Mouse (Mus musculus): ENCODE measurements around the gene Cd81.

Gene Cd81

DNA sequence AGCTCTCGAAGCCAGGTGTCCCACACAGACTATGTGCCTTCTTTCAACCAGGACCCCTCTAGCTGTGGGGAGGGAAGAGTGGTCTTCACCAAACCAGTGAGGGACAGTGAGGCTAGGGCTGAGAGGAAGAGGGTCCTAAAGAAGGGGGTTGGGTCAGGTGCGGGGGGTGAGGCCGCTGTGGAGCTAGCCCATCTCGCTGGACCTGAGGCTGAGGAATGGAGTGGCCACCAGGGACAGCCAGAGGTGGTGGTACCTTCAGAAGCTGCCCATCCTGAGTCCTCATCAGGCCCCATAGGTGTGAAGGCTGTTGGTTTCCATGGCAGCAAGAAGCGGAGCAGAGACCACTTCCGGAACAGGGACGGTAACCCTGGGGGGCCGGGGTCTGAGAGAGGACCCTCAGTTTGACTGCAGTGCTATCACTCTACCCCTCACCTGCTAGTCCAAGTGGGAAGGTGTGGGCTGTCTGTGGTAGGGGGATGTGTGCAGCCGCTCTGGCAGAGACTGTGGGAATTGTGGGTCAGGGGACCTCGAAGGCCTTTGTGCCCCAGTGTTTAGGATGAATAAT, 18.0 kb downstream of the Cd81 start:
- DNase-seq = no peak

DNA sequence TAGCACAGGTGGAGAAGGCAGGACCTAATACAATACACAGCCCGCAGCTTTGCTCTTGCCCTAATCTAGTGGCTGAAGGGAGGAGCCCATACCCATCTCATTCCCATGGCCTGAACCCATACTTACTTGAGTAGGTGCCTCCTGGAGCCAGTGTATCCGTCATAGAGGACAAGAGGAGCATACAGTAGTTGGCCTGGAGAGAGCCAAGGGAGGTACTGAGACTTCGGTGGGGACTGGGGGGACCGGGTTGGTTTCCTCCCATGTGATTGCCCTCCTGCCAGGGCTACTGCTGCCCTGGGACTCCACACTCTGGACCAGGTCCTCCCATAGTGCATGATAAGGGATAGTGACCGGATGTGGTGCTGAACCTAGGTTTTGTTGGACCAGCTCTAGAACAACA, 20.1 kb downstream of the Cd81 start:
- DNase-seq = no peak

DNA sequence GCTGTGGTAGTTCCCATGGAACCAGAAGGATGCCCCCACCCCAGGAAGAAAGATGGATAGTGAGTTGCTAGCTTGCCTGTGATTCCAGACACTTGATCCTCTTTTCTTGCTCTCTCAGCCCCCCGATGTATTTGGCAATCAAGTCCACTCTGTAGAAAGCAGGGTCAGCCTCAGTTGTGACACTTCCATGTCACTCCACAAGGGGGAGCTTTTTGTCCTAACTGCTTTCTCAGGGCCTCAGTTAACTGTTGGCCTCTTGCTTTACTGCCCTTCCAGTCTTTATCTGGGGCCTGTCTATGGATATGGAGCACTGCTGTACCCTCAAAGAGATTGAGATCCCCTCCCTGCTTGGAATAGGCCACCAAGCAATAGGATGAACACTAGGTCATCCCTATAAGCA, 20.5 kb downstream of the Cd81 start:
- peak; percentile 64 to 79 for DNase-seq

DNA sequence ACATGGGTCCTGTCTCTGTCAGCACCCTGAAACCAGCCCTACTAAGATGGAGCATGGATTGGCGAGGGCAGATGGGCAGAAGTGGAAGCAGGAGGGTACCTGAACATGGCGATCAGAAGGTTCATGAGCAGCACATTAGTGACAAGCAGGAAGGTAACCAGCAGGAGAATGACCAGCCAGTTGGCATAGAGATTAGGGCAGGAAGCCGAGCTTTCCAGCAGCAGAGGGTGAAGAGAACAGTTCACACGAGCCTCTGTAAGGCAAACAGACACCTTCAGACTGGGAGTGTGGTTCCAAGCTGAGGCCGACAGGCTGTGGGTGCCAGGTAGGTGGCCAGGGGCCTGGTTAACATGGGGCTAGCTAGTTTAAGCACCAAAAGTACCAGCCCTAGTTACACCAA, 22.9 kb downstream of the Cd81 start:
- peak in 1 of 2 experiments; percentile 53 for DNase-seq

DNA sequence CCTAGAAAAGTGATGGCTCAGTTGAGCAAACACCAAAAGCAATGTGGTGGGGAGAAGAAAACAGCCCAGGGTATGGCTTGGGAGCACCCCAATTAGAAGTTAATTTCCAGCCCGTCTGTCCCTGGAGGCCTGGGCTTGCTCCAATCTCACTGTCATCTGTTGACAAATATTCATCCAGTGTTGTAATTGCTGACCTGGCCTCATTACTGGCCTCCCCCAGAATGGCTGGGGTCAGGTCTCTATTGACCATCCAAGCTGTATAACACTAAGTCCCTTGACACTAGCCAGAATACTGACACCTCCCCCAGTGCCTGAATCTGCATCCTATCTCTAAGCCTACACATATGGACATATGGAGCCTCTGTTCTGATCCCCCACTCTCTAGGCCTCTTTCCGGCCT, 24.8 kb downstream of the Cd81 start:
- DNase-seq = no peak

DNA sequence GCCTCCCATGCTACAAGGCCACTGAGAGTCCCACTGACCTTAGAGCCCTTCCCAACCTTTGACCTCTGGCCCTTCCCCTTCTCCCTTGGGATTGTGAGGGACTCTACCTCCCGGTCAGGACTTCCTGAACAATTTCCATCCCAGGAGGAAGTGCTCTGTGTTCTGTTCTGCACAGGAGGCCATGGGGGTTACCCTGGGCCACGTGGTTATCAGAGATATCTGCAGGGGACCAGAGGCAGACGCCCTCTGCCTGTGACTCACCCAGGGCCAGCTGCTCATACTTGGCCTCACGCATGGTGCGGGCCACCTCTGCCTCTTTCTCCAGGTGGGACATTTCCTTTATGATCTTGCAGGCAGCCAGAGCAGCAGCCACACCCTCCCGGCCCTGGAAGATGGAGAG, 29.5 kb downstream of the Cd81 start:
- DNase-seq = peak in 1 of 2 experiments; percentile 1

DNA sequence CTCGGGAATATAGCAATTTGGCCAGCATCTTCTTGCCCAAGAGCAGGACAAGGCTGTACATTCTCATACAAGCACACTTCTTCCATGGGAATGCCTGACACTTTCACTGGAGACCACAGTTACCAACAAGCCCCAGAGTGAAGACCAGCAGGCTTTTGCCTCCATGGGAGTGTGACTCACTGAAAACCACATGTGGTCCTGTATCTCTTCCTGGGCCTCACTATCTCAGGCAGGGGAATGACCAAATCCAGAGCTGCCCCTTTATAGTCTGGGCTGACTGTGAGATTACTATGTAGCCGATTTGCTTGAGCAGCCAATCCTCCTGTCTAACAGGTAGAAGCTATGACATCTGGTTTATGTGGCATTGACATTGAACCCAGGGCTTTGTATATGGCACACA, 31.2 kb downstream of the Cd81 start:
- DNase-seq = no peak

DNA sequence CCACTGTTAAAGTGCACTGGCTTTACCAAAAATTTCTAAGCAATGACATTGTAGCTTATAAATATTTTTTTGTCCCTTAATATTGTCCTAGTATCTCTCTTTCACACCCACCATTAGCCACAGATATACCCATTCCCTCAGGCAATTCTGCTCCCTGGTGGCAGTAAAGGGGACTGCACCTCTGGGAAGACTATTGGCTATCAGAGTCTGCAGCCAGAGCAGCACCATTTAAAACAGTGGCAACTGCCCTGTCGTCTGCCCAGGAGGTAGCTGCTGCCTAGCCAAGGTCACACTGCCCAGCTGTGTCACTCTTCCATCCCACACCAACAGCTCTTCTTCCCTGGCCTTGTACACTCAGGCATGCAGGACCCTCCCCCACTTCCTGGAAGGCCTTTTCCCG, 33.8 kb downstream of the Cd81 start:
- peak; percentile 81 to 89 for DNase-seq

DNA sequence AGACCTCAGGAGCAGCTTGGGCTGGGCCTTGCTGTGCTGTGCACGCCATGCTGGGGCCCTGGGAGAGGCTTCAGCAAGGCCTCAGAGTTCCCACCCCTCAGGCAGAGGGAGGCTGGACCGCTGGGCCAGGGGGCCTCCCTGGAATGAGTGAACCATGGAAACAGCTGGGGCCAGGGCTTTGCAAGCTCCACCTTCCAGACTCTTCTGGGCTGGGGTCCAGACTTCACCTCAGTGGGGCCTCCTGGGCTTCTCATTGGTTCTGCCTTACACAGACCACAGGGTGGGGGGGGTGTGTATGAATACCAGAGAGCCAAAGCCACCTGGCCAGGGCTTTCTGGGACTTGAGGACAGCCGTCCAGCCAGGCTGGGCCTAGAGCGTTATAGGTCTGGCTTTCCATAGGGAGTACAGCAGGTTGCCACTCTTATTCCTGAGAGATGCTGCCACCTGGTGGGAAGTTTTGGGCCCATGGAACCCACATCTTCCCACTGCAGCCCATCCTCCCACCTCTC, 34.6 kb downstream of the Cd81 start:
- peak in 1 of 2 experiments; percentile 62 for DNase-seq

DNA sequence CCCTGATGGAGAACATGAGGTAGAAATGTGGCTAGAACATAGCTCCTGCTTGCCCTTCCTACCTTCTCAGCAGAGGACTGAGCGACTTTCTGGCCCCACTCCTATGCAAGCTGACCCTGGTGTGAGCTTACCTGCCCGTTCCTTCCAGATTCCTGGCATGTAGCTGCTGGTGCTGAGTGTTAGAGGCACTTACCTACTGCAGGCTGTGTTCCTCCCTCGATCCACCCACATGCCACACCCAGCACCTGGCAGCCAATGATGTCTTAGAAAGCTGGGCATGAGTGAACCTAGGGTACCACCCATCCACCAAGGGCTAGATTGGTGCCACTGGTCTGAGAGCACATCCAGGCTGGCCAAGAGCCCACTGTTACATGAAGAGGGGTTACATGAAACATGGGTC, 41.3 kb downstream of the Cd81 start:
- DNase-seq = no peak

DNA sequence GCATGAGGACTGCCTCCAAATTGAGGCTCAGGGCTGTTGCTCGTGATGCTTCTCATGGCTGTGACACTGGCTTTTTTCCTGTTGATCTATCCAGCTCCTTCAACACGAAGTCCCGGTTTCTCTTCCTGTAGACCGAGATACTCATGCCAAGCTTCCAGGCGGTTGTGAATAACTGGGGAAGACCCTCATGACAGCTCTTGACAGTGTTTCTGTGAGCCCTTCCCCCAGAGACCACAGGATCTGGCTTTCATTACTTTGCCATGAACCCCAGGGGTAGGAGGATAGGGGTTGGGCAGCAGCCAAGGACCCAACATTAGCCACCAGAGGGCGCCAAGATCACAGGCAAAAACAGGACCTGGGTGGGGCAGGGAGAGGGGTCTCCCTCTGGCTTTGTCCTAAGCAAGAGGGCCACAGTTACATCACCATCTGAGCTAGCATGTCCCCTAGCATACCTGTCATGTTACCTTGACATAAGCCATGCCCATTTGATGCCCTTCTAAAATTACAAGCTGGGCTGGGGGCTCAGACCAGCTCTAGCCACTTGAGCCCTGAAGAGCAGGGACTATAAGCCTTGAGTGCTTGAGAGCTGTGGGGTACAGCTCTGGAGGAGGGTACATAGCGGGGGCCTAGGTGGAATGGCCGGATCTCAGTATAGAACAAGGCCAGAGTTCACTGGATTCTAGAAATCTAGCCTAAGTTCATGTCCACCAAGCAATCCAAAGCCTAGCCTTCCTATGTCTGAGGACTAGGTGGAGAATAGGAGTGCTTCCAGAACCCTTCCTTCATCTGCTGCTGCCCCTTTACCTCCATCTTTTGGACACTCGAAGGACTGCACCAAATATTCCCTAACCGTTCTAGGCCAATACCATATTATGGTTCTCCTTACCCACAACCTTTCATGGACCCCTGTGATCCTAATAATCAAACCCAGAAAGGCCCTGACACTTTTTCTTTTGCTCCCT, 42.3 kb downstream of the Cd81 start, which contains the start of gene Trpm5:
Gene Trpm5 (minus strand): TSS at position 51 of the 962 bp plus-strand sequence.
- DNase-seq = peak; percentile 77 to 85

DNA sequence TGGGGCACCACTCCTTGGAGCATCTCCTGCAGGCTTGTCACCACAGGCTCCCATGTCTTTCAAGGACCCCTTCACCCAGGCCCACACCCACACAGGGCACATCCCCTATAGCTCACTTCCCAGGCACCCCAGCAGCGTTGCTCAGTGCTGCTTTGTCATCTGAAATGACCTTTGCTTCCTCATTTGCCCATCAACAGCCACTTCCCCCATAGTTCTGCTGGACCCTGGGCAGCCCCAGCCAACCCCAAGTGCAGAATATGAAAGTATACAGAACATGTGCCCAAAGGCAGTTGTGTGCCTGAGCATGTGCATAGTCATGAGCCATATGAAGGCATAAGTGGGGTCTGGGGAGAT, 43.0 kb downstream of the Cd81 start:
- no peak for DNase-seq

DNA sequence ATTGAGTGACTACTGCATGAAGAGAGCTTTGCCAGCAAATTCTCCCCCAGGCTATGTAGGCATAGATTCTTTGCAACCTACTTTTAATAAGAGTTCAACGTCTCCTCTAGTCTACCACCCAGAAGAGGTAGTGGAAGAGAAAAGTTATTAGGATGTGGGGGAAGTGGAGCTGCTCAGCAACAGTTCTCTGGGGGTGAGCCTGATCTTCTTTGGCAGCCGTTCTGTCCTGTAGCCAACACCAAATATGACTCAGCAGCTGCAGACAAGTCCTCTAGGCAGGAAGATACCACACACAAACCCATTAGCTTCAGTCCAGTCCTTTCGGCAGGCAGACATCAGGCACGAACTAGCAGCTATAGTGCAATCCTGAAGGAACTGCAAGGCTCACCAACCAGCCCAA, 48.2 kb downstream of the Cd81 start:
- no peak for DNase-seq

DNA sequence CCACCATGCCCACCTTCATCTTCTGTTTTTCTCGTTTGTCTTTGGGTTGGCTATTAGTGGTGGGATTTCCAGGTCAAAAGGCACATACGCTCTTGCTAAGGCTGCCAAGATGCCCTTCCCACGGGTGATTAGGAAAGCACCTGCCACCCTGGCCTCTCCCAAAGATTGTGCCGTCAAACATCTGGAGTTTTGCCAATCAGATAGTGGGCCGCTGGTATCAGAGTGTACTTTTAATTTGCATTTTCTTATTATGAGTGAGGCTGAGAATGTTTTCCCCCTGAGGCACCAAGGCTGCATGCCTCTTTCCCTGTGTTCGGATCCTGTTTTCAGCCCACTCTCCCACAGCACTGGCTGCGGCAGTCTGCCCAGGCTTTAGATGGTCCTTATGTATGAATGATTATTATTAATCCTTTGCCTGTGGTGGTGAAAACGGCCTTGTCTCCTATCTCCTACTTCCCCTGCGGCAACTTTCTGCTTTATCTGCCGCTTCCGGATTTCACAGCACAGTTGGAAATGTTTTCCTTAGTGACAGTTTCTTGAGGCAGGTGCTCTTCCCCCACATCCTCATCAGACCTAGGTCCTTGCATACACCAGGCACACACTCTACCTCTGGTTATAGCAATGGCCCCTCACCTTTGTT, 52.8 kb downstream of the Cd81 start:
- no peak for DNase-seq

DNA sequence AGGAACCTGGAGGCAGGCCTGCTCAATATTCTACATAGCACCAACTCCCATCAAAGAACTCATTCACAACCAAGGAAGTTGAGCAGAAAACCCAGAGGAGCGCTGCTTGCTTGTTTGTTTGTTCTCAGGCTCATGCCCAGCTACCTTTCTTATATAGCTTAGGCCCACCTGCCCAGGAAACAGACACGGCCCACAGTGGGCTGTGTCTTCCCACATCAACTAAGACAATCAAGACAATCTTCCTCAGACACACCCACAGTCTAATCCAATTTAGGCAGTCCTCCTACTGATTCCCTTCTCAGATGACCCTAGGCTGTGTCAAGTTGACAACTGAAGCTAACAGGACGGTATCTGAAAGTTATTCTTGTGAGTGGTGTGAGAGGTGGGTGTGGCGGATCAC, 53.5 kb downstream of the Cd81 start, which contains the start of gene Kcnq1:
Gene Kcnq1 (plus strand): TSS at position 301 of the 400 bp plus-strand sequence.
- DNase-seq = no peak

DNA sequence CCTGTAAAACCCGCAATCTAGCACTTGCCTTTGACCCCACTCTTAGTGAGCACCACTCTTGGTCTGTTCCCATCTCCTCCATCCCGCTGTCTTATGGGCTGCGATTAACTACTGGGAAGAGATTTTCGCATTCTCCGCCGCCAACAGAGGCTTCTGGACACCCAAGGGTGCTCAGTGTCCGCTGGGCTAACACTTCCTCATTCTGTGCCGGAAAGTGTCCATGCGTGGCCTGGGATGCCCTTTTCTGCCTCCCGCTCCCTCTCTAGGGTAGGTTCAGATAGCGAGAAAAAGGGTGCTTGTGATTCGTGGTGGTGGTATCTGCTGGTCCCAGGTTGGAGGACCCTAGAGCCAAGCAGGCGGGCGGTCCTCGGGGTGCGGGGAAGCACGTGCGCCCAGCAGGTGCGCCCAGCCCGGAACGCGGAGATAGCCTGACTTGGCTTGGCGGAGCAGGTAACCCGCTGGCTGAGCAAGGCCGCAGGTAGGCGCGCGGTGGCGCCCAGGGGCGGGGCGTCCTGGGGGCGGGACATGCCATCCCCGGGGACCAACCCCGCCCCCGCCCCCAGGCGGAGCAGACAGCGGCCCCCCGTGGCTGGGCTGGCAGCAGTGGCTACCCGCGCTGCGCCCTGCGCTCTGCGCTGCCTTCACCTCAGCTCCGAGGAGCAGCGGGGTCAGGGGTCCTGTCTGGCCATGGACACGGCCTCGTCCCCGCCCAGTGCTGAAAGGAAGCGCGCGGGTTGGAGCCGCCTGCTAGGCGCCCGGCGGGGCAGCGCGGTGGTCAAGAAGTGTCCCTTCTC, 54.3 kb downstream of the Cd81 start:
- DNase-seq = no peak

DNA sequence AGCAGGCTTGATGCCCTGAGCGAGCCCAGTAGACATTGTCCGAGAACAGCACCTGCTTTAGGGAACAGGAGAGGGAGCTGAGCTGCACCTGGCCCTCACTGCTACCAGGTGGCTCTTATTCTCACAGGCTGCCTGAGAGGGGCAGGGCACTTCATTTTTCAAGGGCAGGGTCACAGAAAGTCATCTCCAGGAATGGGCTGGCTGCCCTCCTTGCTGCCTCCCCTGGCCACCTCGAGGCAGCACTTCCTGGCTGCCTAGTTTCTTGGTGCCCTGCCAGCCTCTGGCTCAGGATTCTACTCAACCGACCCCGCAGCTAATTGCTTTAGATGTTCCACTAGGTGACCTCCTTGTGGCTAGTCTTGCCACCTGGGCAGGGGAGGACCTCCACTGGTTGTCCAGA, 55.7 kb downstream of the Cd81 start:
- peak; percentile 62 to 76 for DNase-seq

DNA sequence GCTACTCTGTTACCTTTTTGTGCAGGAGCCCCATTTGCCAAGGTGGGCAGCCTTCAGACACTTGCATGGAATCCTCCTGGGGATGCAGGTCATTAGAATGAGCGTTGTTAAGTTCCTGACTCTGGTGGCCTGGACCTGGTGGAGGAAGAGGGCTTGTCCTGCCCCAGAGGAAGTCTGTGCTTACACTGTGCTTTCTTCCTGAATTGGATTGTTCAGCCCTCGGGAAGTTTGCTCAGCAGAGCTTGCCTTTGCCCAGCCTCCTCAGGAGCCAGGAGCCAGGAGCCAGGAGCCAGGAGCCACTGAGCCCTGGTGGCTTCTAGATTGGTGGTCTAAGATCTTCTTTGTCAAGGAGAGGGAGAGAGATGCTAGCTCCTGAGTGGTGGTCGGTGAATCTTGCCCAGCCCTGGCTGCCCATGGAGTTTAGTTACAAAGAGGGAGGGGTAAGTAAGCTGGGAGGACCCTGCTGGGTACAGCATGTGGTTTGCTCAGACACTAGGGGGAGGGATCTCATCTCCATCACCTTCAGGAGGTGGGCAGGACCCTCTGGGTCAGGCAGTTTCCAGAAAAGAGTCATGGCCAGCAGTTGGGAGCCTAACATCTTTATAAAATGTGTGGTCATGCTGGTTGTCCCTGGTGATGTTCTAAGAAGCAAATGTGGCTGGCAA, 56.6 kb downstream of the Cd81 start:
- no peak for DNase-seq

DNA sequence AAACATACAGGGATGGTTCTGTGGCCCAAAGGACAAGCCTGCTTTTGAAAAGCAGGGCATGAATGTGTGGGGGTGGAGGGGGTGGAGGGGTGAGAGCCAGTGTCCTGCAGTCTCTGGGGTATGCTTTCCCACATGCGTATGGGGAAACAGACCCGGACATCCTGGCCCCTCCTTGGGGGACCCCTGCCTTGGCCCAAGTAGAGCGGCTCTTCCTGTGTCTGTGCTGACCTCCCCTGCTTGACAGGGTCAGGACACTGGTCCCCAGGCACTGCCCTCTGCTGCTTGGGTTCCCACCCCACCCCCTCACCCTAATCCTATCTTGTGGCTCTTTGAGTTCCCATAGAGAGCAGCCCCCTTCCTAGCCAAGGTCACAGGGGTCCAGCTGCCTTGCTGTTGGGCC, 57.2 kb downstream of the Cd81 start:
- DNase-seq = no peak

DNA sequence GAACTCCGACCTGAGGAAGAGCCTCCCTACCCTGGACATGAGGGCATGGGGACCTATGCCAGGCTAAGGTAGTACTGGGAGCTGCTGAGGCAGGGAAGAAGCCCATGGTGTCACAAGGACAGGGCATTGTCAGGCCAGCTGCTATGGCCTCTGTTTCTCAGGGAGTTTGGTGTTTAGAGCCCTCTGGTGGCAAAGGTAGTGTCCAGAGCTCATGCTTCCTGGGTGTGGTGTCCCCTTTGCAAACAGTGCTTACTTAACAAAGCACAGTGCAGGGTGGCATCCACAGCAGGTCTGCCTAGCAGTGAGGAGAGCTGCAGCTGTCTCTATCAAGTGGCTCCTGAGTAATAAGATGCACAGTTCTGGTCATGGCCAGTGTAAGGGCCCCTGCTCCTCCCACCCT, 58.3 kb downstream of the Cd81 start:
- no peak for DNase-seq

DNA sequence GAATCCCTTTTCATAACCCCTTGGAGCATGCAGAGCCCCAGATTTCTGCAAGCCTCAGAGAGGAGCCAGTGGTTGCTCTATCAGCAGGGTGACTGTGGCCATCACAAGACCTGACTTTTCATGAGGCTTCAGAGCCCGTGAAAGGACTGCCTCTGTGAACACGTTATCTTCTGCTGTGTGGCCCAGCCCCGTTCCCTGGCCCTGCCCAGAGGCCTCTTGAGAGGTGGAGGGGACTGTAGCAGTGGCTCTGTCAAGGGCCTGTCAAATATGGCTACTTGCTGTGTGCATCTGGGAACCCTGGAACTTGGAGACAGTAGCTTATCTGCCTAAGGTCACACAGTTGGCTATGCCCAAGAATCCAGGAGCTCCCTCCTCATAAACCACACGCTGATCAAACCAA, 59.2 kb downstream of the Cd81 start:
- no peak for DNase-seq

DNA sequence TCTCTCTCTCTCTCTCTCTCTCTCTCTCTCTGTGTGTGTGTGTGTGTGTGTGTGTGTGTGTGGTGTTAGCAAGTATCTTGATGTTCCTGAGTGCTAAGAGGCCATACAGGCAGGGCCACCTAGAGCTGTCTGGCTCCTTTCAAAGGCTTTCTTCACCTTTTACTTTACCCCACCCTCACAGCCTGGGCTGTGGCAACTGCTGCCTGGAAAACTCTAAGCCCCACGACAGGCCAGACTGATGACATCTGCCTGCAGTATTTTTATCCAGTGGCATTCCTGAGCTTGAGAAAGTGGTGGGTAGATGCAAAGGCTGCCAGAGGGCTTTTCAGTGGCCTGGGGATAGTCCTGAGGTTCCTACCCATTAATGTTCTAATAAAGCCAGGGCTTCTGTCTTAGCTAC, 59.9 kb downstream of the Cd81 start:
- DNase-seq = no peak

Data from cerebellum, postnatal 14 days (tissue).